Mouse (Mus musculus) gastrocnemius, postnatal 4 days (tissue): ENCODE measurements at regions not wholly inside any gene's neighbourhood (a gene's known extent, or its start where the extent isn't known, plus 50 kb on each side); places are given as distances from the start of the nearest gene placed in this dataset.
"Not testable (repeated sequence)": the region's sequence is repeated elsewhere in the genome, so short reads cannot be mapped to it uniquely, and the experiment has no call there.

Source experiments
- DNase-seq, 2 experiments: peaks; one replicate each; pipeline ENCODE4 v3.0.0; 2021 to 2022; ENCODE audit warnings: low spot score in 2 of 2, mixed read lengths in 2 of 2

DNA sequence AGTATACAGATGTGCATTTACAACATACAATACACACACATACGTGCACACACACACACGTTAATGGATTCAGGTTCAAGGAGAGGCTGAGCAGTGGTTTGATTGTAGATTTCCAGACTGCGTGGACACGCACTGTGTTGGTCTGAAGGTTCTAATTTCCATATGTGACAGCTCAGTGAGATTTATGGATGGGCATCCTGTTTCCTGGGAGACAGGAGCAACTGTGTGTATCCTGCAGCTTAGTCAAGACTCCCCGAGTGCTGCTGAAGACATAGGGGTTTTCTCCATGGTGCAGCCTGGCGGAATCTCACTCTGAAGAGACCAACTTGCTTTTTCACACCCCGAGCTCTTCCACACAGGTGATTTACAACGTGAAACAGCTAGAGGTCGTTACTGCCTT is 119.3 kb upstream of the Foxk1 start:
- DNase-seq, result no peak

DNA sequence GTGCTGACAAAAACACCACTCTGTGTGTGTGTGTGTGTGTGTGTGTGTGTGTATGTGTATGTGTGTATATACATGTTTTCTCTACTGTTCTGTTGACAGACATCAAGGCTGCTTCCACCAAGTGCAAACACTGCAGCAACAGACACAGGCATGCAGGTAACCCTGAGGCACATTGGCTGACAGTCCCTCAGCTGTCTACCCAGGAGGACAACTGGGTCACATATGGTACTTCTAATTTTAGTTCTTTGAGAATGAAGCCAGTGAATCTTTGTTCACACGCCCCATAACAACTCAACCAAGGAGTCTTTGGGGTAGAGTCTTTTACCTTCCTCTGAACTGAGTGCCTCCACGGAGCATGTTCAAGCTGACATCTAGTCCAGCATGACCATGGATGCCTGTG is 113.3 kb upstream of the Foxk1 start:
- DNase-seq, result no peak

DNA sequence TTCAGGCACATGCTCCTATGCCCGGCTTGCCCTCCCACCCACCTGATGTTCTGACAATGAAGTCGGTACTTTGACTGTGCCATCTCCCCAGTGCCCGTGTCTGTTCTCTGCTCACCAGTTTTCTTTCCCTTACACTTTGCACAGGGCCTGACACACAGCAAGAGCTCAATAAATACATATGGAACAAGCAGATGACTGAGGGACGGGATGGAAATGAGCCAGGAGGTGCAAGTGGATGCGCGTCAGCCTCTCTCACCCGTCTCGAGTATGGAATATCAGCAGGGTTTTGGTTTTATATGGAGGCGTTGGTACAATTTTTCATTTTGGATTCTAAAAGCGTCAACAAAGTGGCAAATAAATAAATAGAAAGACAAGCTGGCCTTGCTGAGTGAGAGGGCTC is 109.8 kb upstream of the Foxk1 start:
- DNase-seq, result no peak

DNA sequence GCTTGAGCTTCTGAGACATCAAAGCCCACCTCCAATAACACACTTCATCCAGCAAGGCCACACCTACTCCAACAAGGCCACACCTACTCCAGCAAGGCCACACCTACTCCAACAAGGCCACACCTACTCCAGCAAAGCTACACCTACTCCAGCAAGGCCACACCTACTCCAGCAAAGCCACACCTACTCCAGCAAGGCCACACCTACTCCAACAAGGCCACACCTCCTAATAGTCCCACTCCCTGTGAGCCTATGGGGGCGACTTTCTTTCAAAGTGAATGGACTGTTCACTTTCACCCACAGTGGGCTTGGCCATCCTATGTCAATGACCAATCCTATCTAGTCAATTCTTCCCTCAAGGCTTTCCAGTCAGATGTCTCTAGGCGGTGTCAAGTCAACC is 104.9 kb upstream of the Foxk1 start:
- not testable (repeated sequence) for DNase-seq

DNA sequence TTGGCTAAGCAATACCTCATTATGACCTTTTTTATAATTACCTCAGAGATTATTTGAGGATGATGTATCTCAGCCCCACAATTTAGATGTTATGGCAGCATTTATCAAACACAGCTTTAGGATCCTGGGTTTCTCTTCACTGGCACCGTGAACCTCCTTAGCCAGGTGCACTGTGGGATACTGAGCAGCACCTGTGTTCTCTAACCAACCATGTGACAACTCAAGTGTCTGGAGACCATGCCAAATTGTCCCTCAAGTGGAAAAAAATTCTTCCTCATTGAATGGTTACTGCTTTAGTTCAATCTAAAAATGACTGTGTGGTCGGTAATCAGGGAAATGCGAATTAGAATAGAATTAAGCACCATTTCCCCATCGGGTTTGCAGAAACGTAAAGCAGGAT is 101.7 kb upstream of the Foxk1 start:
- no peak for DNase-seq

DNA sequence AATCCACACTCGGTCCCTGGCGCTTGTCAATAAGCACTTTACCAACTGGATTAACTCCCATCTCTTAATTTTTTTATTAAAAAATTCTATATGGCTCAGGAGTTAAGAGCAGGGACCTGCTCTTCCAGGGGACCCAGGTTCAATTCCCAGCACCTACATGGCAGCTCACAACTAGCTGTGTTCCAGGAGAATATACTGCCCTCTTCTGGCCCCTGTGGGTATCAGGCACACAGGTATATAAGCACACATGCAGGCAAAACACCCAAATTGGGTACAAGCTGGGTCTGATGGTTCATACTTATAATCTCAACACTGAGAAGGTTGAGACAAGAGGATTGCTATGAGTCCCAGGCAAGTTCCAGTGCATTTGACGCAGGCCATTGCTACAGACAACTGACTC is 92.8 kb upstream of the Foxk1 start:
- no peak for DNase-seq

DNA sequence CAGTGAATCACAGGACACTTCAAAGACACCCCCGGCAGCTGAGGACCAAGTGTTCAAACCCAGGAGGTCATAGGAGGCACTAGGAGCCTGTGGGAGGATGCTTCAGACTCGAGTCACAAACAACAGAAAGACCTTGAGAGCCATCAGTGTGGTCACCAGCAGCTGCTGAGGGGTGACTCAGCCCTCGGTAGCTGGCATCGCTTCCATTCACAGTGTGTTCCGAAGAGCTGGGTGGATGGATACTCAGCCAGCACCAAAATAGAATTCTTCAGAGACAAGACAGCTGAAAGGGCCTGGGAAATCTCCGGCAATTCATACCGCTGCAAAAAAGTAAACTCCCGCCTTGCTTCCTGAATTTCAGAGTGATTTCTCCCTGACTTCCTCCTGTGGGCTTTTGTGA is 87.4 kb upstream of the Foxk1 start:
- DNase-seq, result peak in 1 of 2 experiments; percentile 29

DNA sequence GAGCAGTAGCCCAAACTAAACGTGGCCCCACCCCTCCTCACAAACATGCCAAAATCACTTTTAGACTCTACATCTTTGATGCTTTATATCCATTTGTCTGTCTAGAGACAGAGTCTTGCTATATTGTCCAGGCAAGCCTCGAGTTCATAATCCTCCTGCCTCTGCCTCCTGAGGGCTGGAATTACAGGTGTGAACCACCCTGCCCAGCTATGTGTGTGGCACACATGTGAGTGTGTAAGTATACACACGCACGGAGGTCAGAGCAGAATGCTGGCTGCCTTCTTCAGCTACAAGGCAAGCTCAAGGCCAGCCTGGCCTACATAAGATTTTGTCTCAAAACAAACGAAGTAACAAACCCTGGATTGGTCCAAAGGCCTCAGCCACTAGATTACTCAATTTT is 86.8 kb upstream of the Foxk1 start:
- no peak for DNase-seq

DNA sequence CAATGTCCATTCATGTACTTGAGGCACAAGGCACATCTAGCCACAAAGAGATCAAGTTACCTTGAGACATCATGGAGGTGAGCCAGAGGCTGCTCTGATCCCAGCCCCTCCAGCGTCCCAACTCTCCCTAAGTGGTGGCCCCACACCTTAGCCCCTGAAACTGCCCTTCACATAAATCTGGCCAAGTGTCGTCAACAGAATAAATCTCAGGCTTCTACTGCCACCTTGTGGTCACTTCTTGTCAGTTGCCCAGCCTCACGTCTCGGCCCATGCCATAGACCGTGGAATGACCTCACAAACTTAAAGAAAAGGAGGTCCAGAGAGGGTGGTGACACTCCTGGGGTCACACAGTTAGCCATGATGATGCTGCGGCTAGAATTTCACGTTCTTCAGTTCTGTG is 82.0 kb upstream of the Foxk1 start:
- DNase-seq, result peak; percentile 28 to 60

DNA sequence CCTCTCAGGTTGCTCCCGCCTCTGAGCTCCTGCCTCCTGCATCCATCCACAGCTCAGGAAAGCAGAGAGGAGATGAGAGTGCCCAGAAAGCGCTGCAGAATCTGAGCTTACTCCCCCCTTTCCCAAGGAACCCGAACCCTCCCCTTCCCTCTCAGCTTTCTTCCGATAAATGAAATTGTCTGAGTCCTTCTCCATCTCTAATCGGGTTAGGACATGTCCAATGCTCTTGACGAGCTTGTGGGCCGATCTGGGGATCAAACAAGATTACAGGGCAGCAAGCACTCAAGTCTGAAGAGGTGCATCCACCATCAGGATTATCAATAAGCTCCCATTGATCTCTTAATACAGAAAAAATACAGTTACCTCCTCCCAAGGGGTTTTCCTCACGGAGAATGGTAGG is 80.0 kb upstream of the Foxk1 start:
- DNase-seq, result no peak

DNA sequence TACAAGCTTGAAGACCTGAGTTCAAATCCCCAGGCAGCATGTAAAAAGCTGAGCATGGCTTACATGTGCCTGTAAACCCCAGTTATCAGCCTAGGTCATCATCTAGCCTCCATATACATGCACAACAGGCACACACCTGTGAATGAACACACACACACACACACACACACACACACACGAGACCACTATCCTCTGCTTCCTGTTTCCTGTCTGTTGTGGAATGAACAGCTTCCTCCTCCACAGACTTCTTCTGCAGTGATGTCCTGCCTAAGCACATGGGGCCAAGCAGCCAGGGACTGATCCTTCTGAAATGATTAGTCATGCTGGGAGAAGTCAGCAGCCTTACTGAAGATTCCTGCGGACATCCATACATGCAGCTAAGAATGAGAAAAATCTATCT is 76.4 kb upstream of the Foxk1 start:
- DNase-seq, result no peak

DNA sequence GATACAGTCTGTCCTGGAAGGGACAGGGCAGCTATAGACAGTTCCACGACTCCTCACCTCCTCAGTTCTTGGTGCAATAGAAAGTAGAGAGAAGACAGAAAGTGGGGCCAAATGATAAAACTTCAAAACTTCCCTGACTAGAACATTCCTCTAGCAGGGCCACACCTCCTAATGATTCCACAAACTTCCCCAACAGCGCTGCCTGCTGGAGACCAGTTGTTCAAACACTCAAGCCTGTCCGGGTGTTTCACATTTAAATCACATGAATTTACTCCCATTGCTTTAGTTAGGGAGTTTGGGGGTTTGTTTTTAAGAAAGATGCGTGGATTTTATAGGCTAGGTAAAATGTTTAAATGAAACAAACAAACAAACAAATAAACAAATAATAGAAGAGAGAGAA is 75.7 kb upstream of the Foxk1 start:
- peak in 1 of 2 experiments; percentile 21 for DNase-seq

DNA sequence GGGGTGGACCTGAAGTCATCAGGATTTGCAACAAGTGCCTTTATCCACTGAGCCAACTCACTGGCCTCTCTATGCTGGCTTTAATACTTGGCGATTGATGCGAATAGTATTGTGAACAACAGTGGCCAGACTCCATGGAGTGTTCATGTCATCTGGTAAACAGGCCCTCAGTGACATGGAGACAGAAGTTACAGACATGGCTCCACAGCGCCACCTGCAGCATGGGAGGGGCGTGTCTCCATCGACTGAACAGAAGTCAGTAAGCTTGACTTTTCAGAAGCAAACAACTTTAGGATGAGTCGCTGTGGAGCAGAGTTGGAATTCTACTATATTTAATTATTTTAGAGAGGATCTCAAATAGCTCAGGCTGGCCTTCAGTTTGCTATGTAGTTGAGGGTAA is 74.0 kb upstream of the Foxk1 start:
- DNase-seq, result no peak

DNA sequence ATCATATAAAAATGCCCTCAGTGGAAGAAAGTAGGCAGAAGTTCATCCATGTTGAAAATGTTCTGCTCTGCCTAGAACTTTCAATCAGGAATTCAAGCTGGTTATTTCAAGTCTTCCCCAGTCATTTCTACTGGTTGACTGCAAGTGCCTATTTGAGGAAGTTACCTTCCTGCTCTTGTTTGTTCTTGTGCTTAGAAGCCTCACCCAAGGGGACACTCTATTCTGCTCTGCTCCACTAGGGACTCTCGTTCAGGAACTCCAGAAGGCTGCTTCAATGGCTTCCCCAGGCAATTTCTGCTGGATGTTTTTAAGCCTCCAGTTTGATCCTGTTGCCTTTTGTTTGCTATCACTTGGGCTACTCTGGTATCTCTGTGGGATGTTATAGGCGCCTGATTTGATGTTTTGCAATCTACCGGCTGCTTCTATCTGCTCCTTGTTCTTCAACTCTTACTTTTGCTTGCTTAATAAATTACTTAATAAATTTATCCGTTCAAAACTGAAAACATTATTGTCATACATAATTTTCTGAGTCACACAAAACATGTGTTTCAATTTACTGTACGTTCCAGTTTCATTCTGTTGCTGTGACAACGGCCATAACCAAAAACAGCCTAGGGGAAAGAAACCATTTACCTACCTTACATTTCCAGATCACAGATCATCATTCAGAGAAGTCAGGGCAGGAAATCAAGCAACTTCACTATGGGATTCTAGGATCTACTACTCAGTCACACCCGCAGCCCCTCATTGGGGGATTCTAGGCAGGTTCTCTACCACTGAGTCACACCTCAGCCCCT is 71.4 kb upstream of the Foxk1 start:
- no peak for DNase-seq

DNA sequence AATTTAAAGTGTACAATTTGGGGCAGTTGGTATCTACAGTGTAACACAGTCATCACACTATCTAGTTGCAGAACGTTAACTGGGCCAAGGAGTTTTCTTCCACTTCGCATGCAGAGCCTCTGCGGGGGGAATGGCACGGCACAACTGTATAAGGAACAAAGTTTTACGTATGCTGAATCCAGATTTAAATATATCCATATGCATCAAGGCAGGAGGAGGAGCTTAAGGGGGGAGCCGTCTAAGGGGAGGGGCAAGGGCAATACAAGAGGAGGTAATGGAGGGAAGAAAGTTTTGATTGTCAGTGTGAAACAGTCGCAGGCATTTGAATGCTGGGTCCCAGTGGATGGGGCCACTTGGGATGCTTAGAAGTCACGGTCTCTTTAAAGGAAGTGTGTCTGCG is 68.6 kb upstream of the Foxk1 start:
- no peak for DNase-seq

DNA sequence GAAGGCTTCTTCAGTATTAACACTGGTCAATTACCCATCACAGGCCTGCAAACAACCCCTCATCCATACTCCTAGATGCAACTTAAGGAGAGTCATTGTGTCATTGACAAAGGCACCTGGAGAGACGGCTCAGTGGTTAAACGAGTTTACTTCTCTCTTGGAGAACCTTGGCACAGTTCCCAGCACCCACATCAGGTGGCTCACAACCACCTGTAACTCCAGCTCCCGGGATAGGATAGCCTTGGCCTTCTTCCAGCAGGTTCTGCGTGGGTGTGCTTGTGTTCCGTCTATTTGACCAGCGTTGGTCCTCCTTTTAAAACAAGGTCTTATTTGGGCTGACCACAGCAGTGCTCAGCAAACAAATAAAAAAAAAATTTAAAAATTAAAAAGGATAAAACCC is 63.9 kb upstream of the Foxk1 start:
- no peak for DNase-seq

DNA sequence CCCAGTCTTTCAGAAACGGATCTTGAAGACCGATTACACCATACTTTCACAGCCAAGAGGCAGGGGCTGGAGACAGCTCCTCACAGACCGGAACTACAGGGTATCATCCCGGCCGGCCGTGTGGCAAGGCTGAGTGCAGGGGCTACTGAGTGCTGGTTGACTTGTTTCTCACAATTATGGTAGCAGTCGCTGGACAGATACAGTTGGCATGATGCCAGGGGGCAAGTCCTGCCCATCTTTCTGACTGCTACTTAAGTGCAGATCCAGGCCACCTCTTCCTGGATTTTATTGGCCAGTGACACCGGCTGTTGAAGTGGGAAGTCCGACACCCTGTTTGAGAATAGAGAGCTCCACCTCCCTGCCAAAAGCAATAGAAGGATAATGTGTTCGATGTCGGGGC is 63.2 kb upstream of the Foxk1 start:
- DNase-seq, result no peak

DNA sequence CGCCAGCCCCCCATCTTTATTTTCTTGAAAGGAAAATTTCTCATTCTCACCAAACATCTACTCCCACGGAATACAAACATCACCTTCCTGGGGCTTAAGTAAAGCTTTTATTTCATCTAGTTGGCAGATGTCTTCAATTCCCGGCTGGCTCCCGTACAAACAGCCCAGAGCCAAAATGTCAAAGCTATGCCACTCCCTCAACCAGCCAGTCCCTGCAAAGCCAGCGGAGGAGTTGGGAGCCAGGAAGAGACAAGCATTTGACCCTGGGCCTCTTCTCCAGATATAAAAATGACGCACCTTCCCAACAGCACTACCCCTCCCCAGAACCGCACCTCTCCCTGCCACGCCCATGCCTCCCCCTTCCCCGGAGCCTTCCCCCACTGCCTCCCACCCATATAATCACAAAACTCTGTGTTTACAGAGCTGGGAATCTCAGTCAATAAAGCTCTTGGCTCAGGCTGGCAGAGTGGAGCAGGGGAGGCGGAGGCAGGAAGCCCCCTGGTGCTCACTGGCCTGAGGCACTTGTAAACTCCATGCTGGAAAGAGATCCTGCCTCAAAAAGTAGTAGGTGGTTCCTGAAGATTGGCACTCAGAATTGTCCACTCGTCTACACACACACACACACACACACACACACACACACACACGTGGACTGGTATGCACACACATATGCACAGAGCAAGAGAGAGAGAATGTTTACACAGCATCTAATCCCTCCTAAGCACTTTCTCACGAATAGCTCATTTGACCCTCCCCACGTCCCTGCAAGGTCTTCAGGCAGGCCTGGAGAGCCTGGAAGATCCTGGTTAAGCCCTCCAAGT is 60.9 kb upstream of the Foxk1 start:
- no peak for DNase-seq

DNA sequence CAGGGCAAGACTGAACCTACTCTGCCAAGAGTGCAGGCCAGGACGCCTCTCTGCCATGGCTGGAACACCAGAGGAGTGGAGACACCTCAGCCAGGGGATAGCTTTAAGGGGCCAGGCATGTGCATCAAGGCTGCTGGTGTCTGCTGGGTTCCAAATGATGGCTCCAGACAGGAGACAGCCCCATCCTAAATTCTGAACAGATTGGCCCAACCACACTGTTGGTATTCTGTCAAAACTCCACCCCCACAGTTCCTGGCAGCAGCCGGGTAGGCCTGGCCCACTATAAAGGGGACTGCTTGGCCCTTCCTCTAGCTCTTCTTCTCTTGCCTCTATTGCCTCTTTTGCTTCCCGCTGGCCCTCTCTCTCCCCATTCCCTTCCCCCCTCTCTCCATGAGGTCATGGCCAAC is 60.3 kb upstream of the Foxk1 start:
- no peak for DNase-seq

DNA sequence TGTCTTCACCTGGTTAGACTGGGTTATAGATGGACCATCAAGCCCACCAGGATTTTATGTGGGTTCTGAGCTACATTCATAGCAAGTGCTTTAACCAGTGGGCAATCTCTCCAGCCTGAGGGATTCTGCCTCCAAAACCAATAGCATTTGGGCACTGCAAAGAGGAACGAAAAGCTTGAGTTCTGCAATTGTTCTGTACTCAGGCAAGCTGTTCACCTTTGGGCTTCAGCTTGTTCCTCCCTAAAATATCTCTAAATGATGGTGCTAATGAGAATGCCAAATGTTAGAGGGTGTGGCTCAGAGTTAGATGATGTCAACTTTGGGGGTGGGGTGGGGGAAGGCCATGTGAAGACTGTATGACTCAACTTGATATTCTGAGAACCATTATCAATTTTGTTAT is 54.8 kb upstream of the Foxk1 start:
- no peak for DNase-seq

DNA sequence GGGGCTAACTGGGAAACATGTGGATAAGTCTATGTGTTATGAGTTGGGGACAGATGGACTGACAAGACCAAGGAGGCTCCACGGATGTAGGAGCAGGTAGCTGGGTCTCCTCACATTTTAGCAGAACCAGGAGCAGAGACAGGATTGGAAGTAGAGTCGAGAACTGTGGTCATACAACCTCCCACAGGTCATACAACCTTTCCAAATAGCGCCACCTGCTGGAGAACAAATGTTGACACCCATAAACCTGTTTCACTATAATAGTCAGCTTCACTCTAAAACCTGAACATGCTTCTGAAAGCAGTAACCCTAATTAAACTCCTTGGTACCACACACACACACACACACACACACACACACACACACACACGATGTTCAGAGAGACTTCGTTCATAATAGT is 50.7 kb upstream of the Foxk1 start:
- DNase-seq, result no peak
